Mouse (Mus musculus) heart, adult 2 months (tissue): ENCODE measurements around the gene Proser1.
A peak's percentile ranks its signal among the peaks of the same experiment; 100 is the strongest.

ENCODE experiments used
- CTCF ChIP-seq: fragments of 200-600 bp; IDR thresholded peaks from 2 replicates; pipeline ENCODE4 v1.8.1; 2022; ENCODE audit warnings: antibody characterized with exemption, mild to moderate bottlenecking, moderate library complexity
- EP300 ChIP-seq: fragments of 200-500 bp; IDR thresholded peaks from 2 replicates; pipeline ENCODE4 v1.6.1; 2011; ENCODE audit warnings: low read depth, low read length, control low read depth; ENCODE audit not compliant: insufficient read depth
- POLR2A ChIP-seq: fragments of 200-500 bp; IDR thresholded peaks from 2 replicates; pipeline ENCODE4 v1.6.1; 2011; ENCODE audit warnings: mild to moderate bottlenecking, low read depth, low read length, control low read depth; ENCODE audit not compliant: insufficient read depth

- TF ChIP-seq CTCF: peak; percentile 95
- TF ChIP-seq POLR2A: no peak
- no peak for TF ChIP-seq EP300
These were observed 15.3 kb upstream of the Proser1 start for GRCm38 (mm10) chr3:53448208-53448607.
